Mouse (Mus musculus) olfactory bulb, adult 2 months (tissue): ENCODE measurements around the gene I830077J02Rik. TPM values are rescaled to one million over a fixed set of nuclear protein-coding genes. Genes with fewer than 3 reads are reported as not detected.

Experiments used
- H3K27ac ChIP-seq: fragments of 200-500 bp; 2 replicates; pipeline ENCODE4 v1.5.1; 2012; ENCODE audit warnings: low read depth, low read length; ENCODE audit not compliant: insufficient read depth
- H3K4me1 ChIP-seq: fragments of 200-500 bp; 2 replicates; pipeline ENCODE4 v1.6.1; 2012; ENCODE audit warnings: low read length; ENCODE audit not compliant: control insufficient read depth, insufficient read depth
- H3K4me3 ChIP-seq: fragments of 200-500 bp; 2 replicates; pipeline ENCODE4 v1.5.1; 2012; ENCODE audit warnings: mild to moderate bottlenecking, low read depth, low read length, moderate library complexity; ENCODE audit not compliant: insufficient read depth
- CTCF ChIP-seq: fragments of 200-500 bp; IDR thresholded peaks from 2 replicates; pipeline ENCODE4 v1.5.1; 2012; ENCODE audit warnings: low read depth, mild to moderate bottlenecking, low read length, moderate library complexity; ENCODE audit not compliant: insufficient read depth
- POLR2A ChIP-seq: fragments of 200-500 bp; IDR thresholded peaks from 2 replicates; pipeline ENCODE4 v1.6.1; 2012; ENCODE audit warnings: mild to moderate bottlenecking, low read depth, low read length, moderate library complexity; ENCODE audit not compliant: insufficient read depth
- WGBS: fragments of 180-500 bp; shearing (Covaris S2); methylation state at CpG from one replicate; pipeline ENCODE4 v1.1.7; 2018; 5-methylcytosine and 5-hydroxymethylcytosine counted together
- polyA plus RNA-seq: library from polyadenylated mRNA; stranded (reverse); fragments of >200 nt; gene quantifications from 2 replicates; pipeline ENCODE4 v1.2.4, GENCODE M21; 2012; ENCODE audit warnings: low replicate concordance; ENCODE audit not compliant: missing spikeins, insufficient read depth, insufficient read length

Gene I830077J02Rik
- polyA plus RNA-seq, 1 experiment: not detected

DNA sequence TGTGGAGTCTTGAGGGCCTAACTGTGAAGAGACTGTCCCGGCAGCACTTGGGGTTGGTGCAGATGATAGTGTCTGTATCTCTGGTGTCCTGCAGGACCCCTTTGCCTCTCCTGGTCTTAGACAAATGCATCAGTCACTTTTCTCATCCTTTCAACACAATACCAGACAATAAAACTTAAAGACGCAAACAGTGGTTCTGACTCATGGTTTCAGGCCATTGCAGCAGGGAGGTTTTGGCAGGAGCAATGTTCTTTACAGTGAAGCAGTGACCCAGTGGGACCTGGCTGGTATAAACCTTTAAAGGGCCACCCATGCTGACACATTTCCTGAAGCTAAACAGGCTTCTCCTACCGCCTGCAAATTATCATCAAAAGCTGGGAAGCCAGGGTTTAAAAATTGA is 41.3 kb downstream of the I830077J02Rik start:
- 90% methylated on average over 3 of the region's 3 CpGs for WGBS
- H3K4me3 ChIP-seq: no peak overlapping the region
- peaks cover 30% of the 10 kb centered on the region for H3K4me1 ChIP-seq
- TF ChIP-seq POLR2A (no peak), CTCF (no peak)
- no peak overlapping the region for H3K27ac ChIP-seq

DNA sequence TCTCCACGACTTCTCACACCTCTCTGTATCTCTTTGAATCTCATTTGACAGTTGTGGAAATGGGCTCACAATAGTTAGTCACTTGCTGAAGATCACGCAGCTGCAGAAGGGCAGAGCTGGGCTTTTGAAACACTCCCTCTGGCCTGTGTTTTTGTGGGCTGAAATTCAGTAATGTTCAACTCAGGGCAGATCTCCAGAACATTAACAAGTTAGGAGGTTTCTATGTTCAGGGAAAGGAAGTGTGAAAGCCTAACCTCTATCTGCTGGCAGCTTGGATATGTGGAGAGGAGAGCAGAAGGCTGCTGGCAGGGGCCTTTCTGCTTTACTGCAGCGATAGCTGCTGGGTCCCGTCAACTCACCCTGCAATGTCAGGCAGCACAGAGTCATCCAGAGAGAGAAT is 42.2 kb downstream of the I830077J02Rik start:
- H3K4me1 ChIP-seq: peaks cover 26% of the 10 kb centered on the region
- 71% methylated on average over 4 of the region's 4 CpGs for WGBS
- H3K27ac ChIP-seq: no peak overlapping the region
- H3K4me3 ChIP-seq: no peak overlapping the region
- TF ChIP-seq CTCF (no peak), POLR2A (no peak)

DNA sequence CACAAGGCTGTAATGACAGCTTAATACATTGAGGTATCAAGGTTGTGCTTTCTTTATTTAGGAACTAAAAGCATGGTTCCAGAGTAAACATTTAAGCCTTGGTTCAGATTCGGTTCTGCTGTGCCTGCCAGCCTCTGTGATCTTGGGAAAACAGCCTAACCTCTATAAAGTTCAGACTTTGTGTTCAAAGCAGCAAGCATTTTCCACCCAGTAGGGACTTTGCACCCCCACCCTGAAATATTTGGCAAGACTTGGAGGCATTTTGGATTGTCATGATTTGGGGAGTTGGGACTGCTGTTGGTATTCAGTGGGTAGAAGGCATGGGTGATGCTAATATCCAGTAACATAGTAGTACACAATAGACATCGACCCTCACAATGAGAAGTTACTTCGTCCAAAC is 43.5 kb downstream of the I830077J02Rik start:
- TF ChIP-seq POLR2A (no peak), CTCF (no peak)
- no peak overlapping the region for H3K27ac ChIP-seq
- H3K4me1 ChIP-seq: peaks cover 13% of the 10 kb centered on the region
- H3K4me3 ChIP-seq: no peak overlapping the region
- 67% methylated on average over 3 of the region's 3 CpGs for WGBS

DNA sequence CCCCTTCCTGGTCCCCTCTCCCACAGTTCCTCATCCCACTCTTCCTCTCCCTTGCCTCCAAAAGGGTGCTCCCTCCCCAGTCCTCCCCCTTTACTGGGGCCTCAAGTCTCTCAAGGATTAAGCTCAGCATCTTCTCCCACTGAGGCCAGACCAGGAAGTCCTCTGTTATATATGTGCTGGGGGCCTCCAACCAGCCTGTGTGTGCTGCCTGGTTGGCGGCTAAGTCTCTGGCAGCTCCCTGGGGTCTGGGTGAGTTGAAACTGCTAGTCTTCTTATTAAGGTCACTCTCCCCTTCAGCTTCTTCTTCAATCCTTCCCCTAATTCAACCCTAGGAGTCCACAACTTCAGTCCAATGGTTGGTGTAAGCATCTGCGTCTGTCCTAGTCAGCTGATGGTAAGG is 49.4 kb downstream of the I830077J02Rik start:
- H3K4me1 ChIP-seq: peaks cover 9% of the 10 kb centered on the region
- 98% methylated on average over 2 of the region's 2 CpGs for WGBS
- H3K27ac ChIP-seq: no peak overlapping the region
- no peak overlapping the region for H3K4me3 ChIP-seq
- TF ChIP-seq CTCF (no peak), POLR2A (no peak)

DNA sequence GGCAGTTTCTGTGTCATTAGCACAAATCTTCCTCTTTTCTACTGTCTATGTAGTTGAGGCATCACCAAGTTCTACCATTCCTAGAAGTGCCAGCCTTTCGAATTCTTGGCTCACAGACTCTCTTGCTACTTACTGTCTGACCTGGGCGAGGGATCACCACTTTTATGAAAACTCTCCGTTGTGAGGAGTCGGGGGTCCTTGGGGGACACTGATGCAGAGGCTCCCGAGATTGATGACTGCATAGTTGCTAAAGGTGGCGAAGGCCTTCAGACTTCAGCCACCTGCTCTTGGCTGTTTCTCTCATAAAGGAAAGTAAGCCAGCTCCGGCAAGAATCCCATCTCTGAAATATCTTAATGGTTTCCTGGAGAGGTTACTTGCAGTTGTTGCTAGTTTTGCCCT is 50.4 kb downstream of the I830077J02Rik start:
- H3K27ac ChIP-seq: no peak overlapping the region
- peaks cover 14% of the 10 kb centered on the region for H3K4me1 ChIP-seq
- no peak overlapping the region for H3K4me3 ChIP-seq
- TF ChIP-seq CTCF (no peak), POLR2A (no peak)
- WGBS: 96% methylated on average over 7 of the region's 7 CpGs

DNA sequence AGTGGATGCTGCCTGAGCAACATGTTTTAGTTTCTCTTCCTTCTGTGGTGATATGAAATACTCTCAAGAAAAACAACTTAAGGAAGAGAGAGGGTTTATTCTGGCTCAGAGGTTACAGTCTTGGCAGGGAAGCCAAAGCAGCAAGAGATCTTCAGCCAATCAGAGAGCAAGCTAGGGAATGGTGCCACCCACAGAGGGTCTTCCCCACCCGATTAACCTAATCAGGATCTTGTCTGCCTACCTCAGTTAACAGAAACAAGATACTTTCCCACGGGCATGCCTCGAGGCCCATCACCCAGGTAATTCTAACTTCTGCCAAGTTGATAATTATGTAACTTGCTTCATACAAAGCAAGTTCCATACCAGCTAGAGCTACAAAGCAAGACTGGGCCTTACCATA is 52.0 kb downstream of the I830077J02Rik start:
- H3K4me1 ChIP-seq: peaks cover 20% of the 10 kb centered on the region
- no peak for TF ChIP-seq POLR2A
- no peak overlapping the region for H3K27ac ChIP-seq
- no peak overlapping the region for H3K4me3 ChIP-seq
- 71% methylated on average over 3 of the region's 3 CpGs for WGBS

DNA sequence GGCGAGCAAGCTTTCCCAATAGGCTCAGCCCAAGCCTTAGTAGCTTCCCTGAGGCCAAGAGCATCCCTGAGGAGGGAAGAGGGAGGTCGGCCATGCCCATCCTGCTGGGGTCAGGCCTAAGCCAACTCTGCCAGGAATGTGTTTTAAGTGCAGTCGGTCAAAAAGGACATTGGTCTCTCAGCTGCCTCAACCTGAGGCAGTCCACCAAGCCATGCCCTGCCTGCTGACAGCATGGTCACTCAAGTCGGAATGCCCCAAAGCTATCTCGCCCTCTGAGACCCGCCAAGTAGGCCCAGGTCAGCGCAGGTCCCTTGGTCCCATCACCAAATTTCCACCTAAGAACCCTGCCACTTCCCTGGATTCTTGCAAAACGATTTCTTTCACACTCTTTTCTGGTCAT is 53.7 kb downstream of the I830077J02Rik start:
- WGBS: 93% methylated on average over 8 of the region's 8 CpGs
- no peak overlapping the region for H3K4me3 ChIP-seq
- TF ChIP-seq POLR2A (no peak), CTCF (no peak)
- H3K4me1 ChIP-seq: peaks cover 20% of the 10 kb centered on the region
- no peak overlapping the region for H3K27ac ChIP-seq

DNA sequence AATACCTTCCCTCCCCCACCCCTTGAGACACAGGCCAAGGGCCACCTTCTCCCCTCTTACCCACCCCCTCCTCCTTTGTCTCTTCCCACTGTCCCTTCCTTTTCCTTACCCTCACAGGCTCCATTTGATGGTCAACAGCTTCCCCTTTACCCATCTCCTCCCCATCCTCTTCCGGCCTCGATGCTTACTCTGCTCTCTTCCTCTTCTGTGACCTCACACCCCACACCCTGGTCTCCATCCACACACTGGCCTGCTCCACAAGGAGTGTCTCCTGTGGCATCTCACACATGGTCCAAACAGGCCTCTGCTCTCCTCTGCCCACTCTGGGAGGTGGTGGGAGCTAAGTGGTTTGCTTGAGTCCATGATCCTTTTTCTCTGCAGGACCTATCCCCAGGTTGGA is 54.5 kb downstream of the I830077J02Rik start:
- Histone ChIP-seq H3K27ac (0 out of 2 replicates have a peak overlapping the region, but pooled peaks have one; percentile 45), H3K4me1 (peaks cover 20% of the 10 kb centered on the region), H3K4me3 (no peak overlapping the region)
- WGBS: 81% methylated on average over 2 of the region's 2 CpGs
- TF ChIP-seq CTCF: no peak
- no peak for TF ChIP-seq POLR2A

DNA sequence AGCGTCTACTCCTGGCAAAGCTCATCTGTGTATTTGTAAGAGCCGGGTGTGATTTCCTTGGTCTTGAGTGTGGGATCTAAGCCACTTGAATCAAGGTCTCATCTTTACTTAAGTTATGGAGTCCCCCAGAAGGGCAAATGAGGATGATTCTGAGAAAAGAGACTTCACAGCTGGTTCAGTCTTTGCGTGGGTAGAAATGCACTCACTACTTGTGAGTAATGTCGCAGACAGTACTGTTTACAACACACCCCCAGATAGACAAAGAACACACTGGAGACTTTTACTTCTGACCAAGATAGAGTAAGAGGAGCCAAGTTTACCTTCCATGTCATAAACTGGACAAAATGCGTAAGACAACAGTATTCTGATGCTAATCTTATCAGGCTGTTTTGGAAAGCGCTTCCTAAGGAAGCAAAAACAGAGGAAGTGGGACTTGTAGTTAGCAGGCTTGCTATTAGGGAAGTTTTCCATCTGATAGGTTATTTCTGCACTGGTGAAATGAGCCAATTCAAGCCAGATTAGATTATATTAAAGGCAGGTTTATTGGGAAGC is 55.1 kb downstream of the I830077J02Rik start:
- H3K4me3 ChIP-seq: no peak overlapping the region
- TF ChIP-seq POLR2A (no peak), CTCF (no peak)
- H3K4me1 ChIP-seq: peaks cover 20% of the 10 kb centered on the region
- 50% methylated on average over 6 of the region's 6 CpGs for WGBS
- H3K27ac ChIP-seq: peak overlapping the region; percentile 71; the same call in 1 of the 2 replicates

DNA sequence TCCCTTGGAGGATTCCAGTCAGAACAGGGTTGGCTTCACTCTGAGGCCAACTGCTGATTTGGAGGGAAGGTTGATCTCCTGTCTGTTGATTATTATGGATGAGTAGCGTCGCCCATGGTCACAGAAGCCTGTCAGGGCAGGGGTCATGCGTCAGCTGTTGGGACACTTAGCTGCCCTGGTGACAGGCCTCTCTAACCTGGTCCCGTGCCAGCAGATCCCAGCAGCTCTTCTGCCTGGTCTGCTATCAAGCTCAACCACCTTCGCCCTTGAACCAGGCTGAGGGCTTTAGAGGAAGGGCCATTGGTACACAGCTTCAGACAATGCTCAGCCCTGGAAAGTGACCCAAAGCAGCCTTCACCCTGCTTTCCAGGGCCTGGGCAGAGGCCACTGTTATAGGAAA is 56.4 kb downstream of the I830077J02Rik start:
- Histone ChIP-seq H3K27ac (no peak overlapping the region), H3K4me1 (peaks cover 24% of the 10 kb centered on the region), H3K4me3 (no peak overlapping the region)
- TF ChIP-seq CTCF (no peak), POLR2A (no peak)
- WGBS: 92% methylated on average over 5 of the region's 5 CpGs

Other genes with a start within 250 kb of the I830077J02Rik start
- not detected in 2 replicates for gene Ddx20, start 245.1 kb downstream of the I830077J02Rik start, polyA plus RNA-seq
- gene Inka2, start 228.1 kb downstream of the I830077J02Rik start, polyA plus RNA-seq: not detected in 2 replicates
- gene Rap1a, start 131.3 kb downstream of the I830077J02Rik start, polyA plus RNA-seq: not detected in 2 replicates
- not detected in 2 replicates for gene Adora3, start 61.8 kb downstream of the I830077J02Rik start, polyA plus RNA-seq
- not detected in 2 replicates for gene Tmigd3, start 61.8 kb downstream of the I830077J02Rik start, polyA plus RNA-seq
- gene Wdr77, start 26.7 kb upstream of the I830077J02Rik start, polyA plus RNA-seq: not detected in 2 replicates
- 1,422 TPM in 1 of 2 replicates, not detected in the other for gene Atp5f1, start 27.4 kb upstream of the I830077J02Rik start, polyA plus RNA-seq
- gene Ovgp1, start 41.0 kb upstream of the I830077J02Rik start, polyA plus RNA-seq: not detected in 2 replicates
- not detected in 2 replicates for gene Pifo, start 82.0 kb upstream of the I830077J02Rik start, polyA plus RNA-seq
- gene Chil5, start 100.2 kb upstream of the I830077J02Rik start, polyA plus RNA-seq: not detected in 2 replicates
- gene Chia1, start 180.6 kb upstream of the I830077J02Rik start, polyA plus RNA-seq: not detected in 2 replicates
- gene Chil3, start 234.9 kb upstream of the I830077J02Rik start, polyA plus RNA-seq: not detected in 2 replicates